Mouse (Mus musculus) gastrocnemius, postnatal 25 days (tissue): Measurements from ENCODE around the gene Olfr1181. TPM values are rescaled to one million over a fixed set of nuclear protein-coding genes. Genes with fewer than 3 reads are reported as not detected.
"Not testable (repeated sequence)": the region's sequence is repeated elsewhere in the genome, so short reads cannot be mapped to it uniquely, and the experiment has no call there.

Source experiments
- DNase-seq: peaks from one replicate; pipeline ENCODE4 v3.0.0; 2022
- long read RNA-seq, 2 experiments: library from polyadenylated mRNA; stranded (forward); transcript quantifications; one replicate each; pipeline ENCODE4 v2.0.0; 2021
- total RNA-seq, 2 experiments: library from RNA; stranded (reverse); gene quantifications; 1 replicate in 1 of 2; 2 replicates in 1 of 2; pipeline ENCODE4 v1.2.3; 2021

Gene Olfr1181
- not detected for total RNA-seq
- long read RNA-seq, experiment 1: 0 reads
- long read RNA-seq, experiment 2: 0 reads

- DNase-seq: no peak
Observed at GRCm38 (mm10) chr2:88426071-88426470, at the start of gene Olfr1181. Gene Olfr1181, minus strand, starts transcription at chr2:88426171.

GRCm38 (mm10) chr2:88454567-88454966 is 28.6 kb upstream of the Olfr1181 start, which contains the start of gene Olfr1183:
Gene Olfr1183, plus strand, starts transcription at chr2:88454867.
- DNase-seq: not testable (repeated sequence)

GRCm38 (mm10) chr2:88449031-88449430 is 23.1 kb upstream of the Olfr1181 start, which contains the start of gene Gm13757:
Gene Gm13757, minus strand, starts transcription at chr2:88449131.
- DNase-seq: no peak

GRCm38 (mm10) chr2:88419051-88419450 is 6.9 kb downstream of the Olfr1181 start, which contains the start of gene Olfr1180:
Gene Olfr1180, minus strand, starts transcription at chr2:88419151.
- DNase-seq: no peak

GRCm38 (mm10) chr2:88406353-88406752 is 19.6 kb downstream of the Olfr1181 start, which contains the start of gene Olfr1179:
Gene Olfr1179, minus strand, starts transcription at chr2:88406453.
- no peak for DNase-seq

- no peak for DNase-seq
Observed at GRCm38 (mm10) chr2:88386762-88387161, 39.2 kb downstream of the Olfr1181 start, which contains the start of gene Olfr1178. Gene Olfr1178, plus strand, starts transcription at chr2:88387062.

Other genes starting within 250 kb of the Olfr1181 start
- not detected for gene Olfr1168, start 244.3 kb downstream of the Olfr1181 start, total RNA-seq
- gene Olfr1170, start 197.8 kb downstream of the Olfr1181 start, total RNA-seq: not detected
- gene Olfr1173, start 146.3 kb downstream of the Olfr1181 start, total RNA-seq: not detected
- not detected for gene Olfr1174-ps, start 111.0 kb downstream of the Olfr1181 start, total RNA-seq
- not detected for gene Olfr1175-ps, start 99.0 kb downstream of the Olfr1181 start, total RNA-seq
- gene Olfr1176, start 89.5 kb downstream of the Olfr1181 start, total RNA-seq: not detected
- gene Olfr1177-ps, start 79.7 kb downstream of the Olfr1181 start, total RNA-seq: not detected
- gene Olfr1178, start 39.1 kb downstream of the Olfr1181 start, total RNA-seq: not detected
- gene Olfr1179, start 19.7 kb downstream of the Olfr1181 start, total RNA-seq: not detected
- not detected for gene Olfr1180, start 7.0 kb downstream of the Olfr1181 start, total RNA-seq
- not detected for gene Gm13757, start 23.0 kb upstream of the Olfr1181 start, total RNA-seq
- not detected for gene Olfr1183, start 28.7 kb upstream of the Olfr1181 start, total RNA-seq
- gene Olfr1184, start 57.4 kb upstream of the Olfr1181 start, total RNA-seq: not detected
- not detected for gene Olfr1185-ps1, start 67.1 kb upstream of the Olfr1181 start, total RNA-seq
- gene Olfr1186, start 92.4 kb upstream of the Olfr1181 start, total RNA-seq: not detected
- gene Olfr1188, start 130.8 kb upstream of the Olfr1181 start, total RNA-seq: not detected
- gene Olfr1189, start 160.3 kb upstream of the Olfr1181 start, total RNA-seq: not detected
- gene Olfr1191-ps1, start 214.4 kb upstream of the Olfr1181 start, total RNA-seq: under 1 TPM in 1 of 2 experiments, not detected in 1; 0.05 TPM
- not detected for gene Olfr1192-ps1, start 222.3 kb upstream of the Olfr1181 start, total RNA-seq
- gene Olfr1193, start 249.5 kb upstream of the Olfr1181 start, total RNA-seq: not detected